Mouse (Mus musculus): Measurements from ENCODE around the gene Capza1.

GRCm38 (mm10) chr3:104805539-104805938 is 58.8 kb downstream of the Capza1 start:
- no peak for TF ChIP-seq CTCF (IDR thresholded peaks at IDR 0.05; ENCODE audit: low read depth)
- no peak for TF ChIP-seq EP300 (IDR thresholded peaks at IDR 0.05; ENCODE audit: low read depth)
